Mouse (Mus musculus) retina, postnatal 7 days (tissue): ENCODE data around the gene Ptchd4.

Source experiments
- DNase-seq: peaks from one replicate; pipeline ENCODE4 v3.0.0-alpha.2; 2012; ENCODE audit warnings: low read depth, low spot score

The Ptchd4 gene

GRCm38 (mm10) chr17:42427961-42428360, 112.2 kb downstream of the Ptchd4 start:
- no peak for DNase-seq

GRCm38 (mm10) chr17:42430380-42430779, 114.6 kb downstream of the Ptchd4 start:
- no peak for DNase-seq

- DNase-seq, result no peak
Observed at GRCm38 (mm10) chr17:42452235-42452634, 136.5 kb downstream of the Ptchd4 start.

GRCm38 (mm10) chr17:42456441-42456840, 140.7 kb downstream of the Ptchd4 start:
- DNase-seq, result no peak

- no peak for DNase-seq
Observed at GRCm38 (mm10) chr17:42462726-42463125, 147.0 kb downstream of the Ptchd4 start.

- no peak for DNase-seq
Observed at GRCm38 (mm10) chr17:42480173-42480991, 164.6 kb downstream of the Ptchd4 start.

GRCm38 (mm10) chr17:42509356-42510262, 193.9 kb downstream of the Ptchd4 start:
- no peak for DNase-seq

GRCm38 (mm10) chr17:42530147-42530546, 214.4 kb downstream of the Ptchd4 start:
- DNase-seq, result no peak

- DNase-seq, result no peak
Observed at GRCm38 (mm10) chr17:42549578-42549977, 233.8 kb downstream of the Ptchd4 start.
